Mouse (Mus musculus) hindbrain, postnatal 0 days (tissue): ENCODE measurements around the gene Brap. TPM values are rescaled to one million over a fixed set of nuclear protein-coding genes. Genes with fewer than 3 reads are reported as not detected.
"Not testable (repeated sequence)": the region's sequence is repeated elsewhere in the genome, so short reads cannot be mapped to it uniquely, and the experiment has no call there.

Experiments used
- ATAC-seq: fragments of 200-750 bp; cut with Nextera tagmentation; 2 replicates; pipeline ENCODE4 v1.8.0; 2017; ENCODE audit warnings: mild to moderate bottlenecking, moderate TSS enrichment, moderate library complexity
- DNase-seq: peaks from one replicate; pipeline ENCODE4 v3.0.0-alpha.2; 2015; ENCODE audit warnings: low spot score
- H3K27ac ChIP-seq: fragments of 300-500 bp; sonication (generic); 2 replicates; pipeline ENCODE4 v1.5.1; 2014; ENCODE audit warnings: mild to moderate bottlenecking
- H3K27me3 ChIP-seq: fragments of 300-500 bp; sonication (generic); 2 replicates; pipeline ENCODE4 v1.6.1; 2014; ENCODE audit warnings: low read length, mixed read lengths; ENCODE audit not compliant: insufficient read depth
- H3K36me3 ChIP-seq: fragments of 300-500 bp; sonication (generic); 2 replicates; pipeline ENCODE4 v1.6.1; 2014; ENCODE audit warnings: low read length, mixed read lengths; ENCODE audit not compliant: insufficient read depth
- H3K4me1 ChIP-seq: fragments of 300-500 bp; sonication (generic); 2 replicates; pipeline ENCODE4 v1.6.1; 2014; ENCODE audit warnings: antibody characterized with exemption, low read length, mixed read lengths; ENCODE audit not compliant: insufficient read depth
- H3K4me2 ChIP-seq: fragments of 300-500 bp; sonication (generic); 2 replicates; pipeline ENCODE4 v1.6.1; 2014; ENCODE audit warnings: low read depth, mild to moderate bottlenecking, low read length, moderate library complexity, mixed read lengths
- H3K4me3 ChIP-seq: fragments of 300-500 bp; sonication (generic); 2 replicates; pipeline ENCODE4 v1.5.1; 2014; ENCODE audit warnings: low read length
- H3K9ac ChIP-seq: fragments of 300-500 bp; sonication (generic); replicated peaks from 2 replicates; pipeline ENCODE4 v1.6.1; 2014; ENCODE audit warnings: mild to moderate bottlenecking, low read length, moderate library complexity, mixed read lengths
- H3K9me3 ChIP-seq: fragments of 300-500 bp; sonication (generic); 2 replicates; pipeline ENCODE4 v1.6.1; 2016; ENCODE audit warnings: low read length, mixed read lengths
- CTCF ChIP-seq: IDR thresholded peaks from 2 replicates; pipeline ENCODE4 v1.5.1; 2016; ENCODE audit warnings: antibody characterized with exemption, control low read depth, low read depth
- WGBS: fragments of 180-500 bp; shearing (Covaris S2); extraction: QIAGEN DNeasy Blood & Tissue Kit; methylation state at CpG from one replicate; pipeline ENCODE4 v1.1.7; 2014; 5-methylcytosine and 5-hydroxymethylcytosine counted together
- polyA plus RNA-seq: library from polyadenylated mRNA; unstranded; fragments of >200 nt; fragmentation: Nextera tagmentation; extraction: Ambion mirVana; gene quantifications from 2 replicates; pipeline ENCODE4 v1.2.1, GENCODE M21; 2015
- total RNA-seq: library from RNA; depleted of rRNA; stranded (reverse); fragments of >200 nt; gene quantifications from 2 replicates; pipeline ENCODE4 v1.2.3, GENCODE M21; 2014

The Brap gene
- total and polyA plus RNA-seq, 2 experiments from 2014 or later, result 41.7 to 44.0 TPM

GRCm38 (mm10) chr5:121690482-121691211 lies 30.3 kb downstream of the Brap start:
- H3K36me3 ChIP-seq, result peaks cover 17% of the 10 kb centered on the region
- WGBS, result 53% methylated on average over 7 of the region's 7 CpGs
- H3K9ac ChIP-seq, result no peak overlapping the region
- H3K4me3 ChIP-seq, result no peak overlapping the region
- no peak for TF ChIP-seq CTCF
- peak overlapping the region; percentile 60; the same call in 1 of the 2 replicates for H3K27ac ChIP-seq
- DNase-seq, result peak; percentile 35
- H3K4me2 ChIP-seq, result no peak overlapping the region
- no peaks in the 10 kb centered on the region for H3K27me3 ChIP-seq
- peaks cover 6% of the 10 kb centered on the region; the same call in 1 of the 2 replicates for H3K4me1 ChIP-seq
- ATAC-seq, result no peak
- H3K9me3 ChIP-seq, result no peaks in the 10 kb centered on the region

GRCm38 (mm10) chr5:121691436-121691835 lies 31.1 kb downstream of the Brap start:
- not testable (repeated sequence) for H3K9ac ChIP-seq, H3K4me3 ChIP-seq, H3K4me1 ChIP-seq, H3K27me3 ChIP-seq, H3K9me3 ChIP-seq, DNase-seq, H3K27ac ChIP-seq, ATAC-seq, H3K4me2 ChIP-seq
- 90% methylated on average over 7 of the region's 7 CpGs for WGBS
- 0 out of 2 replicates have a peak, but pooled peaks cover 10% of the 10 kb centered on the region for H3K36me3 ChIP-seq

GRCm38 (mm10) chr5:121692897-121693296 lies 32.5 kb downstream of the Brap start:
- no peak overlapping the region for H3K9ac ChIP-seq
- no peak for TF ChIP-seq CTCF
- H3K27ac ChIP-seq, result no peak overlapping the region
- no peaks in the 10 kb centered on the region for H3K9me3 ChIP-seq
- DNase-seq, result no peak
- ATAC-seq, result no peak
- H3K27me3 ChIP-seq, result no peaks in the 10 kb centered on the region
- no peaks in the 10 kb centered on the region for H3K36me3 ChIP-seq
- 85% methylated on average over 4 of the region's 4 CpGs for WGBS
- H3K4me2 ChIP-seq, result no peak overlapping the region
- H3K4me3 ChIP-seq, result no peak overlapping the region
- H3K4me1 ChIP-seq, result peaks cover 6% of the 10 kb centered on the region; the same call in 1 of the 2 replicates

GRCm38 (mm10) chr5:121696761-121697160 lies 36.4 kb downstream of the Brap start:
- Histone ChIP-seq H3K9me3 (no peaks in the 10 kb centered on the region), H3K36me3 (no peaks in the 10 kb centered on the region), H3K4me2 (no peak overlapping the region), H3K4me3 (no peak overlapping the region), H3K4me1 (0 out of 2 replicates have a peak, but pooled peaks cover 3% of the 10 kb centered on the region), H3K27ac (no peak overlapping the region), H3K27me3 (no peaks in the 10 kb centered on the region), H3K9ac (no peak overlapping the region)
- DNase-seq (no peak), ATAC-seq (no peak; the same call in 1 of the 2 replicates)
- WGBS, result 36% methylated on average over 6 of the region's 6 CpGs
- TF ChIP-seq CTCF, result no peak

- Histone ChIP-seq H3K4me1 (peaks cover 8% of the 10 kb centered on the region; the same call in 1 of the 2 replicates), H3K27me3 (no peaks in the 10 kb centered on the region), H3K9me3 (no peaks in the 10 kb centered on the region), H3K9ac (no peak overlapping the region), H3K4me2 (no peak overlapping the region), H3K4me3 (no peak overlapping the region), H3K27ac (no peak overlapping the region), H3K36me3 (no peaks in the 10 kb centered on the region)
- TF ChIP-seq CTCF, result no peak
- no peak for DNase-seq
- 59% methylated on average over 5 of the region's 5 CpGs for WGBS
- ATAC-seq, result no peak
These were observed 39.5 kb downstream of the Brap start for GRCm38 (mm10) chr5:121699891-121700290.

- no peak overlapping the region for H3K4me3 ChIP-seq
- DNase-seq (no peak), ATAC-seq (no peak)
- 28% methylated on average over 11 of the region's 11 CpGs for WGBS
- H3K4me1 ChIP-seq, result peaks cover 8% of the 10 kb centered on the region; the same call in 1 of the 2 replicates
- no peak overlapping the region for H3K4me2 ChIP-seq
- no peaks in the 10 kb centered on the region for H3K27me3 ChIP-seq
- no peaks in the 10 kb centered on the region for H3K36me3 ChIP-seq
- H3K9me3 ChIP-seq, result no peaks in the 10 kb centered on the region
- H3K27ac ChIP-seq, result no peak overlapping the region
- TF ChIP-seq CTCF, result no peak
- no peak overlapping the region; the same call in 1 of the 2 replicates for H3K9ac ChIP-seq
These were observed 40.1 kb downstream of the Brap start for GRCm38 (mm10) chr5:121700496-121700895.

GRCm38 (mm10) chr5:121701111-121701769 lies 40.9 kb downstream of the Brap start:
- Histone ChIP-seq H3K4me3 (no peak overlapping the region), H3K36me3 (no peaks in the 10 kb centered on the region), H3K27ac (no peak overlapping the region), H3K4me2 (no peak overlapping the region), H3K9ac (no peak overlapping the region), H3K4me1 (peaks cover 8% of the 10 kb centered on the region; the same call in 1 of the 2 replicates), H3K27me3 (no peaks in the 10 kb centered on the region), H3K9me3 (no peaks in the 10 kb centered on the region)
- TF ChIP-seq CTCF, result no peak
- no peak for ATAC-seq
- WGBS, result 63% methylated on average over 8 of the region's 8 CpGs
- no peak for DNase-seq
